Mouse (Mus musculus) C2C12 (cell line): ENCODE results near the gene Pdzrn3. TPM values are rescaled to one million over a fixed set of nuclear protein-coding genes. Genes with fewer than 3 reads are reported as not detected.

Source experiments
- H3K27me3 ChIP-seq: one replicate; pipeline ENCODE4 v1.6.1; 2011; ENCODE audit not compliant: control insufficient read depth, insufficient read depth, insufficient read length
- H3K36me3 ChIP-seq: one replicate; pipeline ENCODE4 v1.6.1; 2011; ENCODE audit not compliant: control insufficient read depth, insufficient read depth
- H3K4me3 ChIP-seq: one replicate; pipeline ENCODE4 v1.5.1; 2011; ENCODE audit warnings: mild to moderate bottlenecking, control low read depth; ENCODE audit not compliant: poor library complexity, insufficient read depth, severe bottlenecking
- H3K79me2 ChIP-seq: one replicate; pipeline ENCODE4 v1.6.1; 2011; ENCODE audit not compliant: control insufficient read depth, insufficient read depth
- H3K79me3 ChIP-seq: one replicate; pipeline ENCODE4 v1.6.1; 2011; ENCODE audit warnings: low read depth, control low read depth
- H3ac ChIP-seq: one replicate; pipeline ENCODE3; 2011; ENCODE audit warnings: low read depth; ENCODE audit not compliant: control insufficient read depth, insufficient read length
- CEBPB ChIP-seq: IDR thresholded peaks from one replicate; pipeline ENCODE4 v1.6.1; 2011; ENCODE audit warnings: low read depth, mild to moderate bottlenecking, control low read depth, moderate library complexity
- CTCF ChIP-seq: IDR thresholded peaks from one replicate; pipeline ENCODE4 v1.5.1; 2011; ENCODE audit not compliant: control insufficient read depth, insufficient read depth, insufficient read length
- FOSL1 ChIP-seq: IDR thresholded peaks from one replicate; pipeline ENCODE4 v1.8.0; 2011; ENCODE audit warnings: mild to moderate bottlenecking, low read length; ENCODE audit not compliant: poor library complexity, insufficient read depth, severe bottlenecking
- MAX ChIP-seq: IDR thresholded peaks from one replicate; pipeline ENCODE4 v1.6.1; 2011; ENCODE audit warnings: mild to moderate bottlenecking, control low read depth
- MYOD1 ChIP-seq: IDR thresholded peaks from one replicate; pipeline ENCODE4 v1.6.1; 2011; ENCODE audit warnings: low read depth; ENCODE audit not compliant: control insufficient read depth, insufficient read length
- MYOG ChIP-seq: IDR thresholded peaks from one replicate; pipeline ENCODE4 v1.6.1; 2011; ENCODE audit not compliant: control insufficient read depth, insufficient read length; ENCODE audit errors: extremely low read depth
- USF1 ChIP-seq: IDR thresholded peaks from one replicate; pipeline ENCODE4 v1.6.1; 2011; ENCODE audit warnings: low read depth, mild to moderate bottlenecking, control low read depth, moderate library complexity
- polyA plus RNA-seq: library from polyadenylated mRNA; unstranded; fragments of >200 nt; fragmentation: generic; extraction: Trizol; gene quantifications from one replicate; pipeline ENCODE4 v1.2.1, GENCODE M21; 2012; ENCODE audit warnings: missing spikeins

Gene Pdzrn3
- polyA plus RNA-seq, 1 experiment, result 10.5 TPM

DNA sequence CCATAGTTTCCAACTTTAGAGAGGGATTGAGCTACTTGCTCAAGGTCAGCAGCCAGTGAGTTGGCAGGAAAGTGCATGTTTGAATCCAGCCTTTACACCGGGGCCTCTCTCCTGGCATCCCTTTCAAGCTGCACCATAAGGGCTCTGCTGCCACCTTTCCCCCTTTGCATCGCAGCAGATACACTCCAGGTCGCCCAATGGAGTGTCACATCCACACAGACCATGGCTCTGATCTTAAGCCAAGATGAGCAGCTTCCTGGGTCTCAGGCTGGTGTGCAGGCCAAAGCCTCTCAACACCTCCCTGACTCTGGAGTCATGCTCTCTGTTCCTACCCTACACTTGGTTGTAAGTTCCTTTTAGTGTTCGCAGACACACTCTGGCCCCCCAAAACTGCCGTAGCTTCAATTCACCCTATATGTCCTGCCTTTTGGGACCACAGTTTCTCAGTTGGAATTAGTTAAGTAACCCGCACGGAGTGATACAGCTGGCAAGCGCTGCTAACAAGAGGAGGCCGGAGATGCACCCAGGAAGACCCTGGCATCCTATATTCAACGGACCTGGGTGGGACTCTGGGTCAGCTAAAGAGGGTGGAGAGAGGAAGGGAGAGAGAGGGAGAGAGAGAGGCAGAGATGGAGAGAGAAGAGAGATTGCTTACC lies 1.1 kb downstream of the Pdzrn3 start:
- peak overlapping the region; percentile 29 for H3K4me3 ChIP-seq
- peaks cover 1% of the 10 kb centered on the region for H3K79me3 ChIP-seq
- H3K27me3 ChIP-seq, result no peaks in the 10 kb centered on the region
- peaks cover 12% of the 10 kb centered on the region for H3K79me2 ChIP-seq
- peak overlapping the region; percentile 84 for H3ac ChIP-seq
- H3K36me3 ChIP-seq, result no peaks in the 10 kb centered on the region
- TF ChIP-seq FOSL1 (no peak), CEBPB (no peak), MYOG (no peak)

DNA sequence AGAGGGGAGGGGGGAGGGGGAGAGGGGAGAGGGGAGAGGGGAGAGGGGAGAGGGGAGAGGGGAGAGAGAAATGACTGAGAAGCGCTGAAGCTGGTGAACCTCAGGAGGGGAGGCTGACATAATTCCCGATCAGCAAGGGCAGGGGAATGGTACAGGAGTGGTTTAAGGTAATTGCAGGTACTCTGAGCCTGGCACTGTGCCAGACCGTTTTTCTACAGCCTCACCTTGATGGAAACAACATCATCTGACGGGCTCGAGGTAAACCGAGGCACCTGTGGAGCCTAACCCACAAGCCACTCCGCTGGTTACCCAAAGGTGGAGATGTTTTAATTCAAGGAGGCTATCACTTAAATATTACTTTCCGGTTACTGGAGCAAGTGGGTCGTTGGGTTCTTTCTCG lies 1.6 kb downstream of the Pdzrn3 start:
- Histone ChIP-seq H3K4me3 (no peak overlapping the region), H3K36me3 (no peaks in the 10 kb centered on the region), H3K79me3 (peaks cover 1% of the 10 kb centered on the region), H3K79me2 (peaks cover 12% of the 10 kb centered on the region), H3ac (no peak overlapping the region), H3K27me3 (no peaks in the 10 kb centered on the region)
- TF ChIP-seq CEBPB, result no peak
- TF ChIP-seq MAX, result no peak
- no peak for TF ChIP-seq MYOG
- no peak for TF ChIP-seq FOSL1
- no peak for TF ChIP-seq MYOD1
- TF ChIP-seq USF1, result no peak
- no peak for TF ChIP-seq CTCF

- Histone ChIP-seq H3K4me3 (no peak overlapping the region), H3K79me2 (peaks cover 12% of the 10 kb centered on the region), H3K27me3 (no peaks in the 10 kb centered on the region), H3ac (no peak overlapping the region), H3K79me3 (peaks cover 1% of the 10 kb centered on the region), H3K36me3 (no peaks in the 10 kb centered on the region)
- TF ChIP-seq USF1 (no peak), MAX (no peak), CEBPB (no peak), FOSL1 (no peak), MYOG (no peak), MYOD1 (no peak), CTCF (no peak)
Observed at GRCm38 (mm10) chr6:101374721-101375120, 3.0 kb downstream of the Pdzrn3 start.

GRCm38 (mm10) chr6:101374186-101374585 lies 3.5 kb downstream of the Pdzrn3 start:
- no peaks in the 10 kb centered on the region for H3K36me3 ChIP-seq
- peaks cover 1% of the 10 kb centered on the region for H3K79me3 ChIP-seq
- no peak overlapping the region for H3ac ChIP-seq
- peaks cover 12% of the 10 kb centered on the region for H3K79me2 ChIP-seq
- no peak overlapping the region for H3K4me3 ChIP-seq
- no peaks in the 10 kb centered on the region for H3K27me3 ChIP-seq
- TF ChIP-seq MAX, result no peak
- no peak for TF ChIP-seq CEBPB
- no peak for TF ChIP-seq USF1

DNA sequence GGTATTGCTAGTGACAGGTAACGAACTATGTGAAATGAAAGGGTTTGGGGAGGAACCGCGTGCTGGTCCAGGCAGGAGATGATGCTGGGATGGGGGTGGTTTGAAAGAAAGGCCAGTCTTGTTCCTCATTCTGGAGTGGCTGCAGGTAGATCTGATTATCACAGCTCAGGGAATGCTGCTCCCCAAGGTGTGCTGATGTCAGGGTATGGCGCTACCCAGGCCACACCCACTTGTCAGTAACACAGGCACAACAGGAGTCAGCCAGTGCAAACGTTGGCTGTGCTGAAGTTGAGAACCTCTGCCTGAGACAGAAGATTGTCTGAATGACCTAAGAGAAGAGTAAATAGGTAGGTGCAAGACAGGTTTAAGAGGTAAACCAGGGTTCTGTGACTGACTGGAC lies 4.7 kb downstream of the Pdzrn3 start:
- TF ChIP-seq FOSL1 (no peak), MAX (no peak), USF1 (no peak), CEBPB (no peak), CTCF (no peak), MYOG (no peak), MYOD1 (no peak)
- no peak overlapping the region for H3ac ChIP-seq

GRCm38 (mm10) chr6:101366809-101367602 lies 10.7 kb downstream of the Pdzrn3 start:
- TF ChIP-seq FOSL1 (no peak), CTCF (no peak), MYOG (no peak), USF1 (no peak), MYOD1 (no peak), CEBPB (no peak), MAX (no peak)
- Histone ChIP-seq H3K79me2 (no peaks in the 10 kb centered on the region), H3K79me3 (no peaks in the 10 kb centered on the region), H3K27me3 (no peaks in the 10 kb centered on the region), H3K36me3 (no peaks in the 10 kb centered on the region), H3K4me3 (no peak overlapping the region), H3ac (no peak overlapping the region)

More for the DNA sequence above, 4.7 kb downstream of the Pdzrn3 start:
- Histone ChIP-seq H3K27me3 (no peaks in the 10 kb centered on the region), H3K4me3 (no peak overlapping the region), H3K79me2 (peaks cover 12% of the 10 kb centered on the region), H3K79me3 (peaks cover 1% of the 10 kb centered on the region), H3K36me3 (no peaks in the 10 kb centered on the region)
